Mouse (Mus musculus) thymus, postnatal 0 days (tissue): Measurements from ENCODE around the gene Hoxd10. TPM values are rescaled to one million over a fixed set of nuclear protein-coding genes. Genes with fewer than 3 reads are reported as not detected.

Experiments
- microRNA counts: library from miRNA; unstranded; fragments of <30 nt; microRNA quantifications from one replicate; lab custom pipeline; 2015
- microRNA-seq: library from miRNA; unstranded; fragments of <30 nt; microRNA quantifications from one replicate; pipeline ENCODE4, GENCODE M21; 2016; ENCODE audit warnings: borderline number of aligned reads
- polyA plus RNA-seq: library from polyadenylated mRNA; unstranded; fragments of >200 nt; fragmentation: Nextera tagmentation; extraction: Ambion mirVana; gene quantifications from 2 replicates; pipeline ENCODE4 v1.2.1, GENCODE M21; 2015

The Hoxd10 gene
- polyA plus RNA-seq, 1 experiment from 2014 or later, result 0.14 TPM

MicroRNA genes within 50 kb of the gene (microRNA counts, 519-probe panel; counts per million panel counts)
- microRNA mmu-miR-10b (lab: Ali Mortazavi, UCI), result 473 counts per million, percentile 71 among the panel's probes with 10 or more counts

Small RNA genes within 50 kb of the gene (microRNA-seq; reads per million reads assigned to microRNA genes)
- gene Gm44463 (not detected), gene Mir10b (2,899 reads per million, percentile 80 among the genes with 10 or more reads in this experiment)

Other genes with a start within 250 kb of the Hoxd10 start
- gene Lnpk, start 112.5 kb upstream of the Hoxd10 start, polyA plus RNA-seq, result 26.0 and 32.7 TPM in 2 replicates
- gene Evx2, start 32.4 kb upstream of the Hoxd10 start, polyA plus RNA-seq, result not detected in 2 replicates
- not detected in 2 replicates for gene Hoxd13, start 23.6 kb upstream of the Hoxd10 start, polyA plus RNA-seq
- gene Hoxd12, start 16.9 kb upstream of the Hoxd10 start, polyA plus RNA-seq, result not detected in 2 replicates
- gene Hoxd11, start 12.4 kb upstream of the Hoxd10 start, polyA plus RNA-seq, result not detected in 2 replicates
- gene Hoxd9, start 5.8 kb downstream of the Hoxd10 start, polyA plus RNA-seq, result 0.28 and 0.52 TPM in 2 replicates
- 0.72 and 0.73 TPM in 2 replicates for gene Hoxd8, start 12.7 kb downstream of the Hoxd10 start, polyA plus RNA-seq
- gene Hoxd3, start 20.0 kb downstream of the Hoxd10 start, polyA plus RNA-seq, result 0.10 and 0.37 TPM in 2 replicates
- 0.17 TPM in 1 of 2 replicates, not detected in the other for gene Hoxd4, start 20.0 kb downstream of the Hoxd10 start, polyA plus RNA-seq
- not detected in 2 replicates for gene Gm28230, start 34.8 kb downstream of the Hoxd10 start, polyA plus RNA-seq
- not detected in 2 replicates for gene Hoxd1, start 71.1 kb downstream of the Hoxd10 start, polyA plus RNA-seq
- 92.9 and 95.3 TPM in 2 replicates for gene Mtx2, start 133.9 kb downstream of the Hoxd10 start, polyA plus RNA-seq